Mouse (Mus musculus): ENCODE measurements around the gene Hist1h3g. TPM values are rescaled to one million over a fixed set of nuclear protein-coding genes. Genes with fewer than 3 reads are reported as not detected.

Hist1h3g gene
- polyA plus RNA-seq, 1 experiment from 2014 or later, result 3.3 TPM

DNA sequence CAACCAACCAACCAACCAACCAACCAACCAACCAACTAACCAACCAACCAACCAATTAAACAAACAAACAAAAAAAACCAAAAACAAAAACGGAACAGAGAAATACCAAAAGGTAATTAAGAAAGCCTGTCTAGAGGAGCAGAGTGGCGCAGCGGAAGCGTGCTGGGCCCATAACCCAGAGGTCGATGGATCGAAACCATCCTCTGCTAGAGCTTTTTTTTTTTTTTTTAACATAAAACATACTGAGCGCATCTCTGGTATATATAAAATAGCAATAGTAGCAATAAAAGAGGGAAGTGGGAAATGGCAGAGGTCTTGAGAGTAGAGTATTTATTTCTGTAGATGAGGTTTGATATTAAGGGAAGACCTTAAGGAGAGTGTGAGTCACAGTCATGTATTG lies 35.3 kb upstream of the Hist1h3g start:
- ATAC-seq (ENCODE audit: insufficient read depth, low FRiP score, low TSS enrichment) (no peak), DNase-seq (ENCODE audit: low spot score) (no peak)
- Histone ChIP-seq H3K4me2 (ENCODE audit: low read depth) (no peak overlapping the region), H3K9me3 (ENCODE audit: control insufficient read depth, low read length) (no peaks in the 10 kb centered on the region), H3K4me3 (ENCODE audit: low read depth, low read length) (no peak overlapping the region), H3K27ac (ENCODE audit: low read depth, low read length) (no peak overlapping the region), H3K36me3 (ENCODE audit: control insufficient read depth, insufficient read depth, low read length) (no peaks in the 10 kb centered on the region), H3K27me3 (ENCODE audit: control insufficient read depth, insufficient read depth, low read length) (no peaks in the 10 kb centered on the region), H3K4me1 (ENCODE audit: control insufficient read depth, insufficient read depth, low read length) (peaks cover 2% of the 10 kb centered on the region; the same call in 1 of the 2 replicates), H3K9ac (ENCODE audit: low read length) (no peak overlapping the region)
- WGBS, result 3% methylated on average over 7 of the region's 7 CpGs

GRCm38 (mm10) chr13:23500424-23501200 lies 34.6 kb upstream of the Hist1h3g start:
- Histone ChIP-seq H3K36me3 (ENCODE audit: control insufficient read depth, insufficient read depth, low read length) (no peaks in the 10 kb centered on the region), H3K27me3 (ENCODE audit: control insufficient read depth, insufficient read depth, low read length) (no peaks in the 10 kb centered on the region), H3K4me3 (ENCODE audit: low read depth, low read length) (no peak overlapping the region), H3K9me3 (ENCODE audit: control insufficient read depth, low read length) (no peaks in the 10 kb centered on the region), H3K27ac (ENCODE audit: low read depth, low read length) (no peak overlapping the region), H3K9ac (ENCODE audit: low read length) (no peak overlapping the region), H3K4me2 (ENCODE audit: low read depth) (peak overlapping the region; percentile 32), H3K4me1 (ENCODE audit: control insufficient read depth, insufficient read depth, low read length) (peaks cover 2% of the 10 kb centered on the region; the same call in 1 of the 2 replicates)
- ATAC-seq (ENCODE audit: insufficient read depth, low FRiP score, low TSS enrichment) (peak; percentile 74), DNase-seq (ENCODE audit: low spot score) (peak; percentile 80)
- WGBS, result under 1% methylated on average over 17 of the region's 17 CpGs

DNA sequence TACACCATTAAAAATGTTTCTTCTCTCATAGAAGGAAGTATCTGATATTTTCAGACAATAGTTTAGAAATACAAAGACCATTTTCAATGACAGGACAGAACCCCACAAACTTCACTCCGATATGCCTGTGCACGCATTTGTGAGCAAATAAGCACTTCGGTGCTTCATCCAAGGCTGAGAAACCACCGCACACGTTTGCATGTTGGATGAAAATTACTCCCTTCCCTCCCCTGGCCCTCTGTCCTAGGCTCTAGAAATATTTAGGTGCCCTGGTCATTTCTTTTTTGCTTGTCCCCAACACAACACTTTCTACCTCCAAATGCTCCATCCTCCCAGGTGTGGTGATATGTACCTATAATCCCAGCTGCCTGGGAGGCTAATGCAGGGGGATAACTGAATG lies 33.7 kb upstream of the Hist1h3g start:
- no peaks in the 10 kb centered on the region for H3K27me3 ChIP-seq (ENCODE audit: control insufficient read depth, insufficient read depth, low read length)
- no peaks in the 10 kb centered on the region for H3K9me3 ChIP-seq (ENCODE audit: control insufficient read depth, low read length)
- peaks cover 5% of the 10 kb centered on the region; the same call in 1 of the 2 replicates for H3K4me1 ChIP-seq (ENCODE audit: control insufficient read depth, insufficient read depth, low read length)
- H3K27ac ChIP-seq (ENCODE audit: low read depth, low read length), result no peak overlapping the region
- no peak overlapping the region for H3K4me3 ChIP-seq (ENCODE audit: low read depth, low read length)
- peak overlapping the region; percentile 32 for H3K4me2 ChIP-seq (ENCODE audit: low read depth)
- no peak for DNase-seq (ENCODE audit: low spot score)
- H3K36me3 ChIP-seq (ENCODE audit: control insufficient read depth, insufficient read depth, low read length), result no peaks in the 10 kb centered on the region
- no peak for ATAC-seq (ENCODE audit: insufficient read depth, low FRiP score, low TSS enrichment)
- 31% methylated on average over 5 of the region's 5 CpGs for WGBS
- H3K9ac ChIP-seq (ENCODE audit: low read length), result no peak overlapping the region

GRCm38 (mm10) chr13:23502031-23502567 lies 33.1 kb upstream of the Hist1h3g start:
- Histone ChIP-seq H3K9me3 (ENCODE audit: control insufficient read depth, low read length) (no peaks in the 10 kb centered on the region), H3K4me1 (ENCODE audit: control insufficient read depth, insufficient read depth, low read length) (peaks cover 5% of the 10 kb centered on the region; the same call in 1 of the 2 replicates), H3K4me2 (ENCODE audit: low read depth) (peak overlapping the region; percentile 32), H3K4me3 (ENCODE audit: low read depth, low read length) (no peak overlapping the region), H3K9ac (ENCODE audit: low read length) (no peak overlapping the region), H3K27me3 (ENCODE audit: control insufficient read depth, insufficient read depth, low read length) (no peaks in the 10 kb centered on the region), H3K27ac (ENCODE audit: low read depth, low read length) (no peak overlapping the region), H3K36me3 (ENCODE audit: control insufficient read depth, insufficient read depth, low read length) (no peaks in the 10 kb centered on the region)
- WGBS, result 34% methylated on average over 9 of the region's 9 CpGs
- ATAC-seq (ENCODE audit: insufficient read depth, low FRiP score, low TSS enrichment) (no peak), DNase-seq (ENCODE audit: low spot score) (no peak)

DNA sequence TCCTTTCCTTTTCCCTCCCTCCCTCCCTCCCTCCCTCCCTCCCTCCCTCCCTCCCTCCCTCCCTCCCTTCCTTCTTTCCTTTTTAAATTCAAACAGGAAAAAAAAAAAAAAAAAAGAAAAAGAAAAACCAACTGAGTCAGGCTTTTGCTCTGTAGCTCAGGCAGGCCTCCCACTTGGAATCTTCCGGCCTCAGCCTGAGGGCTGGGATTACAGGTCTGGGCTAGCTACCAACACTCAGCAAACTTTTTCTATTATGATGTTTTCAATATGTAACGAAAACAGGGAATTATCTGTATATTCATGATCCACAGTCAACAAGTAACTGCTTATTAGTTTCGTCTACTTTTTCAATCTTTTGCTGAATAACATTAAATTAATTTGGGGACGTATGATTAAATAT lies 32.3 kb upstream of the Hist1h3g start:
- Histone ChIP-seq H3K4me2 (ENCODE audit: low read depth) (no peak overlapping the region), H3K4me1 (ENCODE audit: control insufficient read depth, insufficient read depth, low read length) (peaks cover 5% of the 10 kb centered on the region; the same call in 1 of the 2 replicates), H3K9me3 (ENCODE audit: control insufficient read depth, low read length) (no peaks in the 10 kb centered on the region), H3K27me3 (ENCODE audit: control insufficient read depth, insufficient read depth, low read length) (no peaks in the 10 kb centered on the region), H3K27ac (ENCODE audit: low read depth, low read length) (no peak overlapping the region), H3K9ac (ENCODE audit: low read length) (no peak overlapping the region), H3K36me3 (ENCODE audit: control insufficient read depth, insufficient read depth, low read length) (no peaks in the 10 kb centered on the region), H3K4me3 (ENCODE audit: low read depth, low read length) (no peak overlapping the region)
- WGBS, result 39% methylated on average over 4 of the region's 4 CpGs
- DNase-seq (ENCODE audit: low spot score) (no peak), ATAC-seq (ENCODE audit: insufficient read depth, low FRiP score, low TSS enrichment) (no peak)

DNA sequence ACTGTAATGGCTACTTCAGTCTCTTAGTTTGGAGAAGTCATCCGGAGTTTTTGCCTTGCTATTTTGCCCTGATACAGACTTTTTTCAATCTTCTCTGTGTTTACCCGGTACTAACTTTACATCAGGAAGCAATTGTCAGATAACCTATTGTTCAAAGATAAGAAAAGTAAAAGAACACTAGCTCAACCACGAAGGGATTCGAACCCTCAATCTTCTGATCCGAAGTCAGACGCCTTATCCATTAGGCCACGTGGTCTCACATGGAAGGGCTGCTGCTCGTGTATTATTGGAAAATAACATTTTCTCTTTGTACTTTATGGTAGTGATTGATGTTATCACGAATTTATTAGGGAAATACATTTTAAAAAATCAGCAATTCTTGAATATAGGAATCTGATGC lies 31.4 kb upstream of the Hist1h3g start:
- peak; percentile 35 for DNase-seq (ENCODE audit: low spot score)
- Histone ChIP-seq H3K4me1 (ENCODE audit: control insufficient read depth, insufficient read depth, low read length) (peaks cover 5% of the 10 kb centered on the region; the same call in 1 of the 2 replicates), H3K4me2 (ENCODE audit: low read depth) (peak overlapping the region; percentile 20), H3K9ac (ENCODE audit: low read length) (no peak overlapping the region), H3K27me3 (ENCODE audit: control insufficient read depth, insufficient read depth, low read length) (no peaks in the 10 kb centered on the region), H3K9me3 (ENCODE audit: control insufficient read depth, low read length) (no peaks in the 10 kb centered on the region), H3K27ac (ENCODE audit: low read depth, low read length) (no peak overlapping the region), H3K4me3 (ENCODE audit: low read depth, low read length) (no peak overlapping the region), H3K36me3 (ENCODE audit: control insufficient read depth, insufficient read depth, low read length) (no peaks in the 10 kb centered on the region)
- WGBS, result under 1% methylated on average over 9 of the region's 9 CpGs
- ATAC-seq (ENCODE audit: insufficient read depth, low FRiP score, low TSS enrichment), result no peak

GRCm38 (mm10) chr13:23505662-23506345 lies 29.4 kb upstream of the Hist1h3g start:
- H3K4me3 ChIP-seq (ENCODE audit: low read depth, low read length), result peak overlapping the region; percentile 33
- DNase-seq (ENCODE audit: low spot score) (peak; percentile 43), ATAC-seq (ENCODE audit: insufficient read depth, low FRiP score, low TSS enrichment) (peak; percentile 32; the same call in 1 of the 2 replicates)
- H3K27ac ChIP-seq (ENCODE audit: low read depth, low read length), result 0 out of 2 replicates have a peak overlapping the region, but pooled peaks have one; percentile 20
- H3K9ac ChIP-seq (ENCODE audit: low read length), result peak overlapping the region; percentile 53
- WGBS, result 2% methylated on average over 14 of the region's 14 CpGs
- no peaks in the 10 kb centered on the region for H3K36me3 ChIP-seq (ENCODE audit: control insufficient read depth, insufficient read depth, low read length)
- no peaks in the 10 kb centered on the region for H3K9me3 ChIP-seq (ENCODE audit: control insufficient read depth, low read length)
- peak overlapping the region; percentile 57 for H3K4me2 ChIP-seq (ENCODE audit: low read depth)
- peaks cover 5% of the 10 kb centered on the region; the same call in 1 of the 2 replicates for H3K4me1 ChIP-seq (ENCODE audit: control insufficient read depth, insufficient read depth, low read length)
- H3K27me3 ChIP-seq (ENCODE audit: control insufficient read depth, insufficient read depth, low read length), result no peaks in the 10 kb centered on the region

DNA sequence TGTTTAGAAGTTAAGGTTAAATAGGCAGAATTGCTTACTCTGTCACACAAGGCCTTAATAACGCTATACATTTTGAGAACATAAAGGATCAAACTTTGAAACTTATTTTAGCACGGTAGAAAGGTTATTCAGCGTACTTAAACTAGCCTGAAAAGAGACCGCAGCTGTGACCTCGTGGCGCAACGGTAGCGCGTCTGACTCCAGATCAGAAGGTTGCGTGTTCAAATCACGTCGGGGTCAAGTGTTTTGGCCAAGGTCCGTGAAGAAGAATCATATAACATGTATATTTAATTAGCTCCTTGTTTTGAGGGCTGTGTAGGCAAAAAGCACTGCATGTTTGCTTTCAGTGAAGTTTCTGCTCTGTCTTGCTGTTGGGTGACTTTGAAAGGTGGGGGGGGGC lies 28.9 kb upstream of the Hist1h3g start:
- no peaks in the 10 kb centered on the region for H3K36me3 ChIP-seq (ENCODE audit: control insufficient read depth, insufficient read depth, low read length)
- H3K4me1 ChIP-seq (ENCODE audit: control insufficient read depth, insufficient read depth, low read length), result 0 out of 2 replicates have a peak, but pooled peaks cover 2% of the 10 kb centered on the region
- H3K4me3 ChIP-seq (ENCODE audit: low read depth, low read length), result peak overlapping the region; percentile 33
- WGBS, result 1% methylated on average over 13 of the region's 13 CpGs
- H3K4me2 ChIP-seq (ENCODE audit: low read depth), result peak overlapping the region; percentile 57
- no peaks in the 10 kb centered on the region for H3K9me3 ChIP-seq (ENCODE audit: control insufficient read depth, low read length)
- no peak for ATAC-seq (ENCODE audit: insufficient read depth, low FRiP score, low TSS enrichment)
- H3K27me3 ChIP-seq (ENCODE audit: control insufficient read depth, insufficient read depth, low read length), result no peaks in the 10 kb centered on the region
- H3K27ac ChIP-seq (ENCODE audit: low read depth, low read length), result no peak overlapping the region
- no peak overlapping the region for H3K9ac ChIP-seq (ENCODE audit: low read length)
- DNase-seq (ENCODE audit: low spot score), result peak; percentile 74

All from neural tube, embryonic 11.5 days (tissue).